Mouse (Mus musculus) limb, embryonic 15.5 days (tissue): ENCODE measurements around the gene Fam53b. TPM values are rescaled to one million over a fixed set of nuclear protein-coding genes. Genes with fewer than 3 reads are reported as not detected.
A peak's percentile ranks its signal among the peaks of the same experiment; 100 is the strongest.

Experiments used
- ATAC-seq: fragments of 200-750 bp; cut with Nextera tagmentation; 2 replicates; pipeline ENCODE4 v1.8.0; 2017; ENCODE audit warnings: low read depth, moderate TSS enrichment; ENCODE audit not compliant: insufficient number of reproducible peaks, low FRiP score, low TSS enrichment
- H3K27ac ChIP-seq: fragments of 300-500 bp; sonication (generic); 2 replicates; pipeline ENCODE4 v1.5.1; 2015; ENCODE audit warnings: moderate library complexity, mild to moderate bottlenecking, inconsistent platforms
- H3K27me3 ChIP-seq: fragments of 300-500 bp; sonication (generic); 2 replicates; pipeline ENCODE4 v1.6.1; 2015; ENCODE audit warnings: inconsistent platforms
- H3K36me3 ChIP-seq: fragments of 300-500 bp; sonication (generic); 2 replicates; pipeline ENCODE4 v1.6.1; 2015; ENCODE audit warnings: inconsistent platforms
- H3K4me1 ChIP-seq: fragments of 300-500 bp; sonication (generic); 2 replicates; pipeline ENCODE4 v1.6.1; 2015; ENCODE audit warnings: inconsistent platforms
- H3K4me2 ChIP-seq: fragments of 300-500 bp; sonication (generic); 2 replicates; pipeline ENCODE4 v1.6.1; 2015; ENCODE audit warnings: mild to moderate bottlenecking, inconsistent platforms
- H3K4me3 ChIP-seq: fragments of 300-500 bp; sonication (generic); 2 replicates; pipeline ENCODE4 v1.5.1; 2015; ENCODE audit warnings: mild to moderate bottlenecking, inconsistent platforms
- H3K9ac ChIP-seq: fragments of 300-500 bp; sonication (generic); 2 replicates; pipeline ENCODE4 v1.6.1; 2015; ENCODE audit warnings: inconsistent platforms
- H3K9me3 ChIP-seq: fragments of 300-500 bp; sonication (generic); 2 replicates; pipeline ENCODE4 v1.6.1; 2016; ENCODE audit warnings: inconsistent platforms
- WGBS: fragments of 180-500 bp; shearing (Covaris S2); methylation state at CpG from one replicate; pipeline ENCODE4 v1.1.7; 2015; 5-methylcytosine and 5-hydroxymethylcytosine counted together
- polyA plus RNA-seq: library from polyadenylated mRNA; unstranded; fragments of >200 nt; fragmentation: Nextera tagmentation; extraction: Ambion mirVana; gene quantifications from 2 replicates; pipeline ENCODE4 v1.2.1, GENCODE M21; 2015

Fam53b gene
- polyA plus RNA-seq, 1 experiment from 2014 or later = 18.5 TPM

DNA sequence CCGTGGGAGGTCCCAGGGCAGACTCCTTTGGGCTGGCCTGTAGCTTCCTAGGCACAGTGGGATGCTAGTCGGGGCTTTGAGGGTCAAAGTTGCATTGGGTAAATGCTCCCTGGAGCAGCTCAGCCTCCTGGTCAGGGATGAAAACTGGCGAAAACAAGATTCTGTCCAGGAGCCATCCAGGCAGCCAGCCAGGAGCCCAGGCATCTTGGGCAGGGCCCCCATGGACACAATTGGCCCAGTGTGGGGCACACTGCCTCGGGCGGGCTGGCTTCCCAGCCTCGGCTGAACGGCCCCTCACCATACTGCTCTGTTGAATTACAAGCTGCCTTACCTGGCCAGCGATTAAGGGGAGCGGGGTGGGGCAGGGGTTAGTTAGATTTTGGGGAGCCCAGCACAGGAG lies 121.0 kb downstream of the Fam53b start:
- H3K4me3 ChIP-seq = no peak overlapping the region
- H3K4me1 ChIP-seq = peaks cover 42% of the 10 kb centered on the region
- no peak; the same call in 1 of the 2 replicates for ATAC-seq
- H3K27ac ChIP-seq = 0 out of 2 replicates have a peak overlapping the region, but pooled peaks have one; percentile 27
- no peaks in the 10 kb centered on the region for H3K36me3 ChIP-seq
- H3K9ac ChIP-seq = no peak overlapping the region
- no peaks in the 10 kb centered on the region for H3K27me3 ChIP-seq
- 71% methylated on average over 9 of the region's 9 CpGs for whole genome bisulfite sequencing
- no peak overlapping the region for H3K4me2 ChIP-seq
- H3K9me3 ChIP-seq = no peaks in the 10 kb centered on the region

DNA sequence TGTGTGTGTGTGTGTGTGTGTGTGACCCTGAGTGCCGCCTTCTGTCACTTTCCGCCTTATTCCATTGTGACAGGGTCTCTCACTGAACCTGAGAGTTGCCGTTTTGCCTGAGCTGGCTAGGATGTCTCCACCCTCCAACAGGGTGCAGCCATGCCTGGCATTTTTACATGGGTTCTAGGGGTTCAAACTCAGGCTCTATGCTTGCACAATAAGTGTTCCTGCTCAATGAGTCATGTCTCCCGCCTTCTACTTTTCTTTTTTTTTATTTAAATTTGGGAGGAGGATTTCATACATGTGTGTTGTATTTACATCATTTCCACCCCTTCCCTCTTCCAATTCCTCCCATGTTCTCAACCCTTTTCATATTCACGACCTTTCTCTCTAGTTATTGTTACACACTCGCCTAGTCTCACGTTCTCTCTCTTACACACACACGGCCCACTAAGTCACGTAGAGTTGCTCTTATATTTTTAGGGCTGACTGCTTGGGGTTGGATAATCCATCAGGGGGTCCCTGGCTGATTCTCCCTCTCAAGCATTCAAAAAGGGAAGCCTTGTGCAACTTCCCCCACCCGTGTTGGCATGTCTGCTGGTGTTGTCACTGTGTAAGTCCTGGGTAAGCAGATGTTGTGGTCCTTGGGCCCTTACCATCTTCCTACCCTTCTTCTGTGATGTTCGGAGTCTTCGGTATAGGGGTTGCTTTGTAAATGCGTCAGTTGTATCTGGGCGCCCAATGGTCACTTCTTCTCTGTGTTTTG lies 122.8 kb downstream of the Fam53b start:
- H3K27me3 ChIP-seq = no peaks in the 10 kb centered on the region
- no peak overlapping the region for H3K9ac ChIP-seq
- no peaks in the 10 kb centered on the region for H3K9me3 ChIP-seq
- WGBS = 84% methylated on average over 14 of the region's 14 CpGs
- H3K4me2 ChIP-seq = no peak overlapping the region
- H3K4me1 ChIP-seq = peaks cover 44% of the 10 kb centered on the region
- ATAC-seq = no peak
- H3K27ac ChIP-seq = no peak overlapping the region
- no peaks in the 10 kb centered on the region for H3K36me3 ChIP-seq
- no peak overlapping the region for H3K4me3 ChIP-seq

DNA sequence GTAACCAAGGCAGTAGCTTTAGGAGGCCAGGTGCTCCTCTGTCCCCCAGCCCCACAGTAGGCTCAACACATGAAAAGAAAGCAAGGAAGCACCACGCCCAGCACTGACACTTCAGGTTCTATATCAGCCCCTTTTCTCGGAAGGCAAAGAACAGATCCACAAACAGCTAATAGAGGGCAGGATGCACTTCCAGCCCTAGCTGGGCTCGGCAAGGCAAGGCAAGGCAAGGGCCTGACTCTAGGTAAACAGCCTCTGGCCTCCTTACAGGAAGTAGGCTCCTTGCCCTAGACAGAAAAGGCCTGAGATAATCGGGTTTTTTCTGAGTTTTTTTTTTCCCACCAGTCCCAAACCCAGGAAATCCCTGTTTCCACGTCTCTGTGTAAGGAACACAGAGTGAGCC lies 124.0 kb downstream of the Fam53b start:
- no peak overlapping the region for H3K9ac ChIP-seq
- H3K4me1 ChIP-seq = peaks cover 44% of the 10 kb centered on the region
- no peaks in the 10 kb centered on the region for H3K36me3 ChIP-seq
- H3K4me2 ChIP-seq = no peak overlapping the region
- ATAC-seq = no peak
- H3K27me3 ChIP-seq = no peaks in the 10 kb centered on the region
- H3K4me3 ChIP-seq = no peak overlapping the region
- H3K27ac ChIP-seq = peak overlapping the region; percentile 81
- 62% methylated on average over 5 of the region's 5 CpGs for WGBS
- H3K9me3 ChIP-seq = no peaks in the 10 kb centered on the region

GRCm38 (mm10) chr7:132688721-132689120 lies 125.0 kb downstream of the Fam53b start:
- peak overlapping the region; percentile 81 for H3K27ac ChIP-seq
- H3K9me3 ChIP-seq = no peaks in the 10 kb centered on the region
- no peaks in the 10 kb centered on the region for H3K36me3 ChIP-seq
- H3K27me3 ChIP-seq = no peaks in the 10 kb centered on the region
- H3K4me2 ChIP-seq = no peak overlapping the region
- H3K4me1 ChIP-seq = peaks cover 44% of the 10 kb centered on the region
- WGBS = 49% methylated on average over 5 of the region's 5 CpGs
- peak; percentile 65 for ATAC-seq
- H3K9ac ChIP-seq = no peak overlapping the region
- H3K4me3 ChIP-seq = no peak overlapping the region

DNA sequence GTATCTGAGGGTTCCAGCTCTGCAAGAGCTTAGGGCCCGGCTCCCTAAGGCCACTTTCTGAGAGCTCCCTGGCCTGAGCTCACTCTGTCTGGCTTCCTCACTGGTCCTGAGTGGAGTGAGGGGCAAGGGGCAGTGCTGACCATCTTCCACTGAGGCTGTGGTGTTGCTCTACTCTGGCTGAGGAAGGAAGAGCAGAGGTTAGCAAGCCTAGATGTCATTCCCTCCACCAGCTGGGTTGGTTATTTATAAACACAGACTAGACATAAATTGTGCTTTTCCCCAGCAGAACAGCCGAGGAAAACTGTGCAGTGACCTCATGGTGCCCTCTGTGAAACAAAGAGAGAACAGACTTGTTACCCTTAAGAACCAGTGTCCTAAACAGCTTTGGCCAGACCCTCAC lies 125.8 kb downstream of the Fam53b start:
- H3K36me3 ChIP-seq = no peaks in the 10 kb centered on the region
- peaks cover 49% of the 10 kb centered on the region for H3K4me1 ChIP-seq
- H3K27me3 ChIP-seq = no peaks in the 10 kb centered on the region
- H3K4me3 ChIP-seq = no peak overlapping the region
- ATAC-seq = no peak
- no peak overlapping the region for H3K4me2 ChIP-seq
- H3K9me3 ChIP-seq = no peaks in the 10 kb centered on the region
- WGBS = 58% methylated on average over 2 of the region's 2 CpGs
- H3K9ac ChIP-seq = no peak overlapping the region
- peak overlapping the region; percentile 81 for H3K27ac ChIP-seq

DNA sequence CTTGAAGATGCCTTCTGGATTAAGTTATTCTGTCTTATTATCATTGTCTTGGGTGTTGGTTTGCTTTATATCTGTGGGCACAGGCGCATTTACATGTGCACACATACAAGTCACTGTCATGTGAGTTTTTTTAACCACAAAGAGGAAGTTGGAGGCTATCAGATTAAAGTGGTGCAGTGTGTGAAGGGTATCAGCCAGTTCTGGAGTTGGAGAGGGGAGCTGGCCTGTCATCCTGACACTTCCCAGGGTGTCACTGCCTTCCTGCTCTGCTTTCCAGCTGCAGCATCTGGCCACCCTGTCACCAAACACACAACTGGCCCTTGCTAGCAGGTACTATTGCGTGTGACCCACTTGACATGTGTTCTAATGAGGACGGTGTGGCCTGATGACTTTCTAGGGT lies 127.2 kb downstream of the Fam53b start:
- peaks cover 42% of the 10 kb centered on the region for H3K4me1 ChIP-seq
- H3K36me3 ChIP-seq = no peaks in the 10 kb centered on the region
- H3K27me3 ChIP-seq = no peaks in the 10 kb centered on the region
- no peak overlapping the region for H3K4me2 ChIP-seq
- no peaks in the 10 kb centered on the region for H3K9me3 ChIP-seq
- no peak overlapping the region for H3K4me3 ChIP-seq
- no peak overlapping the region for H3K27ac ChIP-seq
- no peak overlapping the region for H3K9ac ChIP-seq
- WGBS = 87% methylated on average over 3 of the region's 3 CpGs
- no peak for ATAC-seq

DNA sequence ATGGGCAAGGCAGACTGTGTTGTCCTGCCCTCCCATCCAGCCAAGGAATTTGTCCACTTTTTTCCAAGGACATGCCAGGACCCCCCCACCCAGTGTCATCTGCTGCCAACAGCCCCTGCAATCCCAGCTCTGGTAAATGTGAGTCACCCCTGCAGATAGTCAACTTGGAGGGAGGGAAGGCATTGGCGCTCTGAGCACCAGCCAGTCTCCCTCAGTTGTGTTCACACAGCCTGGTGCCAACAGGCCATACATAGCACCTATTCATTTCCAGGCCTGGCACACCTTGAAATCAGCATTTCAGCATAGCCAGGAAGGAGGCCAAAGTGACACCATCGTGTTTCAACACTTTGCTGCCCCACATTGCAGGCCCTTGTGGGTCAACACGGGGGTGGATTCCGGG lies 129.8 kb downstream of the Fam53b start:
- no peak for ATAC-seq
- no peak overlapping the region for H3K4me3 ChIP-seq

GRCm38 (mm10) chr7:132682901-132683300 lies 130.8 kb downstream of the Fam53b start:
- H3K4me3 ChIP-seq = no peak overlapping the region
- WGBS = 61% methylated on average over 3 of the region's 3 CpGs
- H3K4me2 ChIP-seq = no peak overlapping the region
- peaks cover 18% of the 10 kb centered on the region for H3K4me1 ChIP-seq
- no peaks in the 10 kb centered on the region for H3K27me3 ChIP-seq
- no peak for ATAC-seq
- H3K9ac ChIP-seq = no peak overlapping the region
- no peaks in the 10 kb centered on the region for H3K9me3 ChIP-seq
- H3K27ac ChIP-seq = peak overlapping the region; percentile 59; the same call in 1 of the 2 replicates
- H3K36me3 ChIP-seq = no peaks in the 10 kb centered on the region

More for the DNA sequence above, 129.8 kb downstream of the Fam53b start:
- no peak overlapping the region for H3K4me2 ChIP-seq
- no peaks in the 10 kb centered on the region for H3K27me3 ChIP-seq
- WGBS = 66% methylated on average over 4 of the region's 4 CpGs
- no peak overlapping the region for H3K9ac ChIP-seq
- peak overlapping the region; percentile 59 for H3K27ac ChIP-seq
- peaks cover 26% of the 10 kb centered on the region for H3K4me1 ChIP-seq
- H3K9me3 ChIP-seq = no peaks in the 10 kb centered on the region
- no peaks in the 10 kb centered on the region for H3K36me3 ChIP-seq

DNA sequence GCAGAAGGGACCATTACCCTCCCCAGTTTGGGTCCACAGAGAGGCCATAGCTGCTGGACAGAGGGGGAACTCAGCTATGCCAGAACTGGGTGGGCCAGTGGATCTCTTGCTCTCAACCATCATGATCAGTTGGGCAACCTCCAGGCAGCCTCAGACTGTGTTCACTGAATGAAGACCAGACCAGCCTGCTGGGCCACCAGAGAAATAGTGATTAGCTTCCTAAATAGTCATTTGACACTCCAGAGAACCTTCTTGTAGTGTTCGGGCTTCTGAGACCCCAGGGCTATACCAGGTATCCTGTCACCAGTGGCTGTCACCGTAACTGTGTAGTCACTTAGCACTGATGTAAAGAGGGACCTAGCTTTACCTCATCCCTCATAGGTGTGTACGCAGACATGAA lies 131.3 kb downstream of the Fam53b start:
- no peak overlapping the region for H3K4me3 ChIP-seq
- H3K36me3 ChIP-seq = no peaks in the 10 kb centered on the region
- H3K4me1 ChIP-seq = peaks cover 12% of the 10 kb centered on the region
- no peak for ATAC-seq
- H3K9ac ChIP-seq = no peak overlapping the region
- H3K4me2 ChIP-seq = no peak overlapping the region
- H3K9me3 ChIP-seq = no peaks in the 10 kb centered on the region
- H3K27me3 ChIP-seq = no peaks in the 10 kb centered on the region
- no peak overlapping the region for H3K27ac ChIP-seq
- WGBS = 81% methylated on average over 3 of the region's 3 CpGs

DNA sequence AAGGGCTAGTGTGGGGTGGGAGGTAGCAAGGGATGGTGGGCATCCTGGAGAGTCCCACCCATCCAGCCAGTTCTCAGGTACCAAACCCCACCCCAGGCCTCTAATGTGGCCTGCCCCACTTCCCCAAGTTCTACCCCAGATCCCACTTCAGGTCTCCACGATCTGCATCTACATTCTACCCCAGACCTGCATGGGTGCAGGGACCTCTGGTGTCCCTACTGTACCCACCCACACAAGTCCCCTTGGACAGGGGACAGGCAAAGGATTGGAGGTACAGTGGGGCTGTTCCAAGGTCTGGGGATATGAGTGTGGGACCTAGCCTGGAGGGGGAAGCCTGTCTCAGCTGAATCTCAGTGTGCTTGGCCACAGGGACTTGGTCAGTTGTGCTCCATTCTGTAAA lies 131.9 kb downstream of the Fam53b start:
- Histone ChIP-seq H3K4me3 (no peak overlapping the region), H3K9me3 (no peaks in the 10 kb centered on the region), H3K27ac (no peak overlapping the region), H3K27me3 (no peaks in the 10 kb centered on the region), H3K36me3 (no peaks in the 10 kb centered on the region), H3K4me1 (peaks cover 9% of the 10 kb centered on the region; the same call in 1 of the 2 replicates), H3K4me2 (no peak overlapping the region), H3K9ac (no peak overlapping the region)
- 83% methylated on average over 1 of the region's 1 CpGs for WGBS
- ATAC-seq = no peak

DNA sequence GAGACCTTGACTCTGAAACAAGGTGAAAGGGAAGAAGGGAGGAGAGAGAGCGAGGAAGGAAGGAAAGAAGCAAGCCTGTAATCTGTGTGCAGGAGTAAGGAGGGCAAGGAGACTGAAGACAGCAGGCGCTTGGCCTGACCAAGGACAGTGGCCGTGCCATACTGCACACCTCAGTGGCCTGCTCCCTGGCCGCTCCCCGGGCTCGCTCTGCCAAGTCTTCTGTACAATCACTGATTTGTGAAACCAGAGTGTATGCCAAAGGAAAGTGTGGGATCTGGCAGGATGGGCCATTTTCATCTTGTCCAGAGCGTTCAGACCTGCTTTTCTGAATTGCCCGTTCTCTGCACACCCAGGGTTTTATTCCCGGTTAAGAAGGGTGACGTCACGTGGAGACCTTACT lies 132.4 kb downstream of the Fam53b start:
- H3K27me3 ChIP-seq = no peaks in the 10 kb centered on the region
- no peak overlapping the region for H3K4me3 ChIP-seq
- H3K36me3 ChIP-seq = no peaks in the 10 kb centered on the region
- no peak overlapping the region for H3K9ac ChIP-seq
- 85% methylated on average over 11 of the region's 11 CpGs for WGBS
- H3K4me2 ChIP-seq = no peak overlapping the region
- peaks cover 8% of the 10 kb centered on the region; the same call in 1 of the 2 replicates for H3K4me1 ChIP-seq
- no peak for ATAC-seq
- no peak overlapping the region for H3K27ac ChIP-seq
- no peaks in the 10 kb centered on the region for H3K9me3 ChIP-seq

DNA sequence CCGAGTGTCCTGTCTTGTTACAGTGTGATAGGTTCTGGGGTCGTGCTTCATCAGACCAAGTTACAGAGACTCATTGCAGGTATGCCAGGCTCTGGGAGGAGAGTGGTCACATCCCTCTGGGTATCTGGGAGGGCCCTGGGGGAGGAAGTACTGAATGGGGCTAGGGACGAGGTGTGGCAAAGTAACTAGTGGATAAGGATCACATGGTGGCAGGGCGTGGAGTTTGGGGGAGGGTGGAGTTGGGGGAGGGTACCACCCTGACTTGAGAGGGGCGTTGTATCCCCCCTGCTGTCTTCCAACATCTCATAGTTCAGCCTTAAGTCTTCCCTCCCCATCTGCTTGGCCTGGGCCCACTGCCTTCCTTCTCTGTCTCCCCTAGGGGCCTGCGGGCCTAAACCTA lies 134.1 kb downstream of the Fam53b start:
- Histone ChIP-seq H3K9ac (no peak overlapping the region), H3K9me3 (no peaks in the 10 kb centered on the region), H3K4me3 (no peak overlapping the region), H3K36me3 (no peaks in the 10 kb centered on the region), H3K27ac (no peak overlapping the region), H3K4me1 (peaks cover 8% of the 10 kb centered on the region; the same call in 1 of the 2 replicates), H3K4me2 (no peak overlapping the region), H3K27me3 (no peaks in the 10 kb centered on the region)
- ATAC-seq = no peak
- WGBS = 75% methylated on average over 6 of the region's 6 CpGs
